Mouse (Mus musculus) kidney, postnatal 36 days (tissue): ENCODE results near the gene Cyb561.

ENCODE experiments used
- DNase-seq, 2 experiments: peaks; one replicate each; pipeline ENCODE4 v3.0.0; 2021 to 2022; ENCODE audit warnings: mixed read lengths in 2 of 2

The Cyb561 gene

DNA sequence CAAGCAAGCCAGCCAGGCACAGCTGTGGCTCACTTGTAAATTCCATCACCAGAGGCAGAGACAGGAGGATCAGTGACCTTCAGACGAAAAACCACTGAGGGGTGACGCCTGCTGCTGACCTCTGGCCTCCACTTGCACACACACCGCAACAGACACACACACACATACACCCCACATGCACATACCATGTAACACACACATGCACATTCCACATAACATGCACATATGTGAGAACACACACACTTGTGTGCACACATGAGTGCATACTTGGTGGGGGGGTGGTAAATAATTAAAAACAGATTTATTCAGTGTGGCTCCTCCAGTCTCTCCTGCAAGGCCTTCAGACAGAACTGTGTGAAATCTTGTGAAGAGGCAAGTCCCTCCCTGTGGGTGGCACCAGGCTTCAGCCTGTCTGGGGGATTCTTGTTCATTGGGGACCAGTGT is 1.5 kb downstream of the Cyb561 start:
- DNase-seq, result peak; percentile 63 to 70

GRCm38 (mm10) chr11:105950519-105950918 is 2.6 kb downstream of the Cyb561 start:
- no peak for DNase-seq

- no peak for DNase-seq
Measured at GRCm38 (mm10) chr11:105948255-105948654, 4.9 kb downstream of the Cyb561 start.

GRCm38 (mm10) chr11:105946694-105947154 is 6.4 kb downstream of the Cyb561 start:
- no peak for DNase-seq

DNA sequence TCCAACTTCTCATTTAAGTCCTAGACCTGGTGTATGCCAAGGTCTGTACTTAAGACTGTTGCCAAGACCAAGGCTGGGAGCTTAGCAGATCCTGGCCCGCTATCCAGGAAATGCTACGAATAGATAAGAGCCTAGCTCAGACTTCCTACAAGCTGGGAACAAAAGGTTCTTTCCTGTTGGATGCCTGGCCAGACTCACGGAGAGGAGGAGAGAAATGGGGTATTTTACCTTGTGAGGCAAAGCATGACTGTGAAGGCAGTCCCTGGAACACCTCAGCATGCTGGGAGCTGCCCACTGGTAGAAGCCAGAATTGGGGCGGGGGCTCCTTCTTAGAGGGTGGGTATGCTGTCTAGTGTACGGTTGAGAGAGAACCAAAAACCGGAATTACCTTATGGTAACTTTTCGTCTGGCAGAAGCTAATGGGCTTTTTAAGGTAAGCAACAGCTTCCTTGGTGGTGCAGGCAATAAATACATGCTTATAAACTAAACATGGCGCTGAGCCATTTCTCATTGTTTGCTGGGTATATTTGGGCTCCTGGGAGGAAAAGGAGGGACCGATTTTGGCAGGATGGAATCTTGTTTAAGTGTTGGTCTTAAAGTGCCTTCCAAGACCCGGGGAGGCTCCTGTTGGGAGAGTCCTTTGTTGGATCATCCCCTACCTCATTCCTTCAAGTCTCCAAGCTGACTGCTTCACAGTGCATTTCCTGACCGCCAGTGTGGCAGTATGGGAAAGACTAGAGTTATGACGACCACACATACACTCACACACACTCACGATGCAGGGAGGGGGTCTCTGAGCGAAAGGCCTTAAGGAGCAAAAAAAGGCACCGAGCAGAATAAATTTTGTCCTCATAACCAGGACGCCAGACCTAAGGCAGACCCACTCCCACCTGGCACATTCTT is 8.1 kb downstream of the Cyb561 start:
- DNase-seq, result peak; percentile 49 to 63

DNA sequence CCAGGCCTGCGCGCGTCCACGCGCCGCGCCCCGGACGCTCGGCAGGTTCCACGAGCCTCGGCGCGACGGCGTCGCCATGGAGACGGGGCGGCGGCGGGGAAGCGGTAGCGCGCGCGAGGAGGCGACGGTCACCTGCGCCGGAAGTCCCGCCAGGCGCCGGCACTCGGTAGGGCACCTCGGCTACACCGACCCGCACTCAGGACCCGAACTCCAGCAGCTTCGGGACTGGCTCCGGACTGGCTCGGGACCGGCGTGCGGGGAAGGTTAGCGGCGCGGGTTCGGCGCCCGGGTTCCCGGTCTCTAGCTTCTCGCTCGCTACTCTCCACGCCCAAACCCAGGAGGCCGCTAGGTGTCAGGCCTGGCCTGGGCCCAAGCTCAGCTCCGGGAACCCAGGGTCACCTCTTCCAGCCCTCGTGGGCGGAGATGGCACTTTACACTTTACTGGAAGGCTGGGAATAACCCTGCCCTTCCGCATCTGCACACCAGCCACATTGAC is 9.0 kb downstream of the Cyb561 start:
- peak; percentile 84 to 90 for DNase-seq

DNA sequence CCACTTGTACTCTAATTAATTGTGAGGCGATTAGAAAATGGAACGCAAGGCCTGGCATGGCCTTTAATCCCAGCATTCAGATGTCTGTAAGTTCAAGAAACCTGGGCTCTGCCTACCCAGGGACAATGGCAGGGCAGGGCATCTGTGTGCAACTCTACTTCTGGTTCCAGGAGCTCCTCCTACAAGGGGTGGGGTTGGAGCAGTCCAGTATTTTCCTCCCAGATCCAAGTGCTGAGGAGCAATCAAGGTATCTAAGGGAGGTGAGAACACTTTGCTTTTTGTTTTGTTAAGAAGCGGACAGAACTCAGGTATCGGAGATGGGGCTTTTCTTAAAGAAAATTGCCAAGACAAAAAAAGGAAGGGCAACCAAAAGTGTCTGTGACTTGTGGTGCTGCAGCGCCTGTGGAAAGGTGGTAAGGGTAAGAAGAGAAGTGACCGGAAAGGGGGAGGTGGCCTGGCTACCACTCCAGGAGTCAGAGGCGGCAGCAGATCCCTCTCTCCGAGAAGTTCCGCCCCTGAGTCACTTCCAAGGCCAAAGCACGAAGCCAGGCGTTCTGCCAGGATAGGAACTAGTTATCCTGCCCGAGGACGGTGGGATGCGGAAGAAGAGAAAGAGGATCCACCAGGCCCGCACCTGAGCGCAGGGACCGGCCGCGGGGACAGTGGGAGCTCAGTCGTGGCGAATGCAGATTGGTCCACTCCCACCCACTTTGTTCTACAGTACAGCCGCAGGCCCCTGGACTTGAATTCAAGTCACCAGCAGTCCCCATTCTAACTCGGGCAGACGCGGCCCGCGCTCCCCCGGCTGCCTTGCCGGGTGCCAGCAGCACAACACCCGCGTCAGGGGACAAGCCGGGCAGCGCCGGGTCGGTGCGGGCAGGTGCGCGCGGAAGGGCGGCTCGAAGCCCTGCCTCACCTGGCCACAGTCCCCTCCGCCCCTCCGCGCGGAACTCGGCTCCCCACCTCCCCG is 9.7 kb downstream of the Cyb561 start:
- peak; percentile 55 to 66 for DNase-seq

- DNase-seq, result no peak
Measured at GRCm38 (mm10) chr11:105941973-105942372, 11.2 kb downstream of the Cyb561 start.

DNA sequence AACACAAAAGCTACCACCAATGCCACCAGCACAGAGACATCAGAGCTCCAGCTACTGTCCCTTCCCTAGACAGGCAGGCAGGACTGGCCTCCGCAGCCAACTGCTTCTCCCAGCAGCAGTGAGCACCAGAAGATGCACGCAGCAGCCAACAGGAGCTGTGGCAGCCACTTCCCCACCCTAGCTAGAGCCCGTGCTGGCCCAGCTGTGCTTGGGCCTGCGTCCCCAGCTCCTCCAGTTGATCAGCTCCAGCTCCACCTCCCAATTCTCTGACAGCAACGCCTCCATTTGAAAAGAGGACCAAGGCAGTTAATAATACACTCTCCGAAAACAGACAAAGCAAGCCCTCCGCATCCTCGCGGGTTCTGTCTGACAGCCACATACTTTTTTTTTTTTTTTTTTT is 14.4 kb downstream of the Cyb561 start:
- DNase-seq, result no peak

- no peak for DNase-seq
Measured at GRCm38 (mm10) chr11:105936974-105937373, 16.2 kb downstream of the Cyb561 start.

DNA sequence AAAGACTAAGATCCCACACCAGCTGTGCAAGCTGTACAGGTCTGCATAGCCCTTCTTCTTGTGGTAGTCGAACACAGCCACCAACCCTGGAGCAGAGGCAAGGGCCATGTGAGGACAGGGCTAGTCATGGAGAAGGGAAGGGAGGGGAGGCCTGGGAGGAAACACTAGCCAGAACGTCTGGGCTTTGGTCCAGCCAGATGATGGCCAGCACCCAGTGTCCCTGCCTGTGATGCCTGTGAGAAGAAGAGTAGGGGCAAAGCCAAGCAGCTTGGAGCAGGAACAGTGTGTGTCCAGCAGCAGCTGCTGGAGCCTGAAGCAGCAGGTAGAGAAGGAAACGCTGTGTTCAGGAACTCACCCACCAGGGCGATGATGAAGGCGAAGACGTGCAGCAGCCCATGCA is 16.9 kb downstream of the Cyb561 start:
- peak in 1 of 2 experiments; percentile 71 for DNase-seq

DNA sequence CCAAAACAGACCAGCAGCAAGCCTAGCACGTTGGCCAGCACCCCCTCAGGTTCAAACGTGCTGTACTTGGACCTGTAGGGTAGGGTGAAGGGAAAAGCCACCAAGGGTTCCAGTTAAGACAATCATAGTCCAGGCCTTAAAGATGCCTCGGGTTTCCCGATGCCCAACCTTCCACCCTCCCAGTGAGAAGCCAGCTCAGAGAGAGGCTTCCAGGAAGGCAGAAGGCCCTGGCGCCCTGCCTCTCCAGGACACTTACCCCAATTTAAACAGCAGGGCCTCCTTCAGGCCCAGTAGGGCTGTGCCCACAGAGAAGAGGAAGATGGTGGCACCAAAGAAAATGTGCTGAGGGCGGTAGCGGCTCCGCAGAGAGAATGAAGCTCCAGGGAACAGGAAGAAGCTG is 17.6 kb downstream of the Cyb561 start:
- no peak for DNase-seq

DNA sequence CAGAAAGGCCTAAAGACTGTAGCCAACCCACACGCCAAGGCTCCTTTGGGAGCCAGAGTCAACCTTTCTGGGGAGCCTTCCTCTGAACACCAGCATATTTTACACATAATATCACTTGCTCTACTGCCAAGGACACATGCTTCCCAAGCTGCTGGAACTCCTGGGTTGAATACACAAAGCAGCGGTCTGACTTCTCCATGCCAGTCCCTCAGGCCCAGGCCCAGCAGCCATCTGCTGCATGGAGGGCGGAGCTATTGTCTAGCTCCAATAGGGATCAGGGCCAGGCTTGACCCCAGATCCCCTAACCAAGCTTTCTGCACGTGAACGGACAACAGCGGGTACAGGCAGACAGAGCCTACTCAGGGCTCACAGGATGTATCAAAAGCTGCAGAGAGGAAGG is 18.3 kb downstream of the Cyb561 start:
- no peak for DNase-seq

GRCm38 (mm10) chr11:105934303-105934711 is 18.8 kb downstream of the Cyb561 start:
- DNase-seq, result no peak

DNA sequence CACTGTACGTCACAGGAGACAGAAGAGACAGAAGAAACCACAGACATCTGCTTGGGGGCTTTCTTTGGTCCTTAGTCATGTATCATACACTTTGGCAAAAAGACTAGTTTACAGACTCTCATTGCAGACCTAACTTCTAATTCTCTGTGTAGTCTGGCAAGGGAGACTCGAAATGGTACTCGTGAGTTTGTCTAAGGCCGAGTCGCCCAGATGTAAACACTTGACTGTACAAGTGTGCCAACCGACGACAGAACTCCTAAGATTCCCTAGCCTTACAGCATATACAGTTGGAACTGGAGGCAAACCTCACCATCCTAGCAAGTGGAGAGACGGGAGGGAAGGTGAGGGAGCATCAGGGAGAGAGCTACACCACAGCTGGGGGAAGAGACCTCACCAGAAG is 19.4 kb downstream of the Cyb561 start:
- DNase-seq, result no peak

- DNase-seq, result no peak
Measured at GRCm38 (mm10) chr11:105931380-105931779, 21.8 kb downstream of the Cyb561 start.

GRCm38 (mm10) chr11:105928171-105928570 is 25.0 kb downstream of the Cyb561 start:
- peak in 1 of 2 experiments; percentile 24 for DNase-seq

DNA sequence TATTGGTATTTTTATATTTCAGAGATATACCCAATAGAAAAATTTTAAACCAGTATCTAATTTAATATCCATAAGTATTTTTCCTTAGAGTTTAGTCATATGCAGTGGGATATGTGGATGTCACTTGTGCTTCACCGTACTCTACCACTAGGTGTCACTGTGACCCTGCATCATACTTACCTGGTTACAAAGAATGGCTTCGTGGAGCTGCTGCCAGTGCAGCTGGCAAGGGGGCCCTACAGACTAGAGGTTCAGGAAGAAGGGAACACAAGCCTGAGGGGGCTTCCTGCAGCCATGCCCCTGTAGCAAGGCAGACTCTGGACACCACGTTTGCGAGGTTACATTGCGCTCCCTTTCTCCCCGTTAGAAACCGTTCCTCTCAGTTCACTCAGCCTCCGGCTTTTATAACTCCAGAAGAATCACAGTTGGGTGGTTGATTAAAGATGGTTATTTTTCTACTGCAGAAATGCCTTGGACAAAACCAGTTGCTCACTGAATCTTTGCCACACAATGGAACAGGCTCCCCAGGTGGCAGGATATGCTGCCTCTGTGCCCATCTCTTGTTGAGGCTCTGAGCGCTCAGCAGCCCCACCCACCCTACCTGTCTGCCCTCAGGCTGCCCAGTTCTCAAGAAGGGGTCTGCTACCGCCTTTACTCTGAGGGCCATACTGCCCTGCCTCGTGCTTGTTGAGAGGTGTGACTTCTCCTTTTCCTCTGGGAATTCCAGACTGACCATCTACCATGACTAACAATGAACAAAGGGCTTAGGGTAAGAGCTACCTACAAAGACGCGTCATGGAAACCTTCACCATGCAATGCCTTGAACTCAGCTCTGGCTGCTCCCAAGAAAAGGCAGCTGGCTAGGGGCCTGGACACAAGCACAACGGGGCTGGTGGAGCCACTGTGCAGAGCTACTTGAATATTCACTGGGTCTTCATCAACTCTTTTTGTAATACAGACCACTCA is 25.8 kb downstream of the Cyb561 start:
- peak; percentile 71 to 82 for DNase-seq

GRCm38 (mm10) chr11:105922769-105923663 is 30.1 kb downstream of the Cyb561 start:
- DNase-seq, result no peak

DNA sequence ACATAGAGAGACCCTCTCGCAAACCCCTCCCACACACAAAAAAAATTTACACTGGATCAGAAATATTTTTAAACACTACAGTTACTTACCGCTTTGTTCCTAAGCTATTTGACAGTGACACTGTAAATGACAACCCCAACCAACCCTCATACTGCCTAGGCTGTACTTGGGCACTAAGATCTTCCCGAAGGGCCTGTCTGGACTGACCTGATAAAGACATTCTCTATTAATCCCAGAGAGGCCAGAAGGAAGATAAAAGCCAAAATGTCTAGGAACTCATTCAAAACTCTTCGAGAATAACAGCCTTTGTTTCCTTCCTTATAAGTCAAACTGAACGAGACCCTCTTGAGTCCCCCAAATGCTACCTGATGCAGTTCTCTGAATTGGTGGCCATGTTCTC is 31.9 kb downstream of the Cyb561 start:
- no peak for DNase-seq

GRCm38 (mm10) chr11:105920836-105921235 is 32.3 kb downstream of the Cyb561 start:
- DNase-seq, result no peak
